Mouse (Mus musculus) myocyte (in vitro differentiated cells): ENCODE data around the gene Ispd. TPM values are rescaled to one million over a fixed set of nuclear protein-coding genes. Genes with fewer than 3 reads are reported as not detected.

Experiments used
- polyA plus RNA-seq: library from polyadenylated mRNA; unstranded; fragments of >200 nt; fragmentation: generic; extraction: Trizol; gene quantifications from one replicate; pipeline ENCODE4 v1.2.1, GENCODE M21; 2012; ENCODE audit warnings: missing spikeins

Gene Ispd
- polyA plus RNA-seq, 1 experiment = 1.6 TPM

Other genes with a start within 250 kb of the Ispd start
- gene Ankmy2, start 224.3 kb upstream of the Ispd start, polyA plus RNA-seq = 8.5 TPM
- 86.8 TPM for gene Bzw2, start 223.4 kb upstream of the Ispd start, polyA plus RNA-seq
- 0.08 TPM for gene Lrrc72, start 128.1 kb upstream of the Ispd start, polyA plus RNA-seq
- not detected for gene Sostdc1, start 67.3 kb upstream of the Ispd start, polyA plus RNA-seq
- 0.24 TPM for gene D630036H23Rik, start 731 bp downstream of the Ispd start, polyA plus RNA-seq